Mouse (Mus musculus) MEL (cell line): ENCODE results near the gene Esyt2. TPM values are rescaled to one million over a fixed set of nuclear protein-coding genes. Genes with fewer than 3 reads are reported as not detected.
A peak's percentile ranks its signal among the peaks of the same experiment; 100 is the strongest.

Experiments
- DNase-seq: peaks from one replicate; pipeline ENCODE4 v3.0.0; 2011; ENCODE audit warnings: low read depth, low spot score
- H3K27ac ChIP-seq: 2 replicates; pipeline ENCODE4 v1.5.1; 2012; ENCODE audit warnings: low read depth, mild to moderate bottlenecking, control low read depth, low read length, moderate library complexity; ENCODE audit not compliant: control insufficient read depth
- H3K27me3 ChIP-seq, 2 experiments: fragments of 150-350 bp in 1 of 2; sonication (generic) in 1 of 2; 2 replicates each; pipeline ENCODE4 v1.6.1; 2012; ENCODE audit warnings: low read length in 2 of 2, mild to moderate bottlenecking in 2 of 2, improper control_type of control experiment in 1 of 2, moderate library complexity in 1 of 2; ENCODE audit not compliant: insufficient read depth in 2 of 2, control insufficient read depth in 1 of 2
- H3K36me3 ChIP-seq, 2 experiments: 2 replicates each; pipeline ENCODE4 v1.6.1; 2012 to 2014; ENCODE audit warnings: low read length in 2 of 2, improper control_type of control experiment in 1 of 2, inconsistent platforms in 1 of 2, mild to moderate bottlenecking in 1 of 2; ENCODE audit not compliant: insufficient read depth in 2 of 2, control insufficient read depth in 1 of 2
- H3K4me1 ChIP-seq, 2 experiments: fragments of 150-350 bp in 1 of 2; sonication (generic) in 1 of 2; 2 replicates each; pipeline ENCODE4 v1.6.1; 2012; ENCODE audit warnings: low read length in 2 of 2, improper control_type of control experiment in 1 of 2, mild to moderate bottlenecking in 1 of 2; ENCODE audit not compliant: insufficient read depth in 2 of 2, control insufficient read depth in 1 of 2
- H3K4me3 ChIP-seq, 2 experiments: fragments of 150-350 bp in 1 of 2; sonication (generic) in 1 of 2; 2 replicates each; pipeline ENCODE4 v1.5.1; 2012; ENCODE audit warnings: low read depth in 2 of 2, low read length in 2 of 2, mild to moderate bottlenecking in 2 of 2, moderate library complexity in 2 of 2, control low read depth in 1 of 2, improper control_type of control experiment in 1 of 2; ENCODE audit not compliant: control insufficient read depth in 1 of 2, insufficient read depth in 1 of 2
- H3K79me2 ChIP-seq: 2 replicates; pipeline ENCODE4 v1.6.1; 2012; ENCODE audit warnings: mild to moderate bottlenecking, low read length, moderate library complexity; ENCODE audit not compliant: control insufficient read depth, poor library complexity, insufficient read depth
- H3K9ac ChIP-seq: 2 replicates; pipeline ENCODE4 v1.6.1; 2012; ENCODE audit warnings: low read depth, mild to moderate bottlenecking, control low read depth, low read length, moderate library complexity; ENCODE audit not compliant: control insufficient read depth, poor library complexity, severe bottlenecking
- H3K9me3 ChIP-seq: fragments of 150-350 bp; sonication (generic); replicated peaks from 2 replicates; pipeline ENCODE4 v1.6.1; 2012; ENCODE audit warnings: mild to moderate bottlenecking, low read length, improper control_type of control experiment, moderate library complexity; ENCODE audit not compliant: insufficient read depth
- CHD2 ChIP-seq: IDR thresholded peaks from 2 replicates; pipeline ENCODE4 v1.6.1; 2011; ENCODE audit warnings: low read length, improper control_type of control experiment
- CTCF ChIP-seq, 3 experiments: IDR thresholded peaks in 2 of 3; conservative IDR thresholded peaks in 1 of 3; 2 replicates each; pipeline ENCODE4 v1.5.1; 2011 to 2012; ENCODE audit warnings: low read length in 3 of 3, low read depth in 2 of 3, mild to moderate bottlenecking in 2 of 3, improper control_type of control experiment in 1 of 3, inconsistent platforms in 1 of 3, mixed read lengths in 1 of 3, moderate library complexity in 1 of 3; ENCODE audit not compliant: control insufficient read depth in 1 of 3, insufficient read depth in 1 of 3, poor library complexity in 1 of 3, severe bottlenecking in 1 of 3
- ELF1 ChIP-seq: IDR thresholded peaks from 2 replicates; pipeline ENCODE4 v1.6.1; 2014; ENCODE audit warnings: low read depth, mild to moderate bottlenecking, inconsistent platforms, low read length, improper control_type of control experiment, moderate library complexity
- GATA1 ChIP-seq: IDR thresholded peaks from 2 replicates; pipeline ENCODE4 v1.6.1; 2011; ENCODE audit warnings: low read depth, low read length, improper control_type of control experiment
- HCFC1 ChIP-seq: IDR thresholded peaks from 2 replicates; pipeline ENCODE4 v1.6.1; 2012; ENCODE audit warnings: low read depth, mild to moderate bottlenecking, inconsistent platforms, low read length, improper control_type of control experiment, moderate library complexity
- MAZ ChIP-seq: IDR thresholded peaks from 2 replicates; pipeline ENCODE4 v1.6.1; 2012; ENCODE audit warnings: low read depth, mild to moderate bottlenecking, inconsistent platforms, low read length, improper control_type of control experiment
- MYB ChIP-seq: IDR thresholded peaks from 2 replicates; pipeline ENCODE4 v1.6.1; 2011; ENCODE audit warnings: mild to moderate bottlenecking, low read depth, low read length, improper control_type of control experiment
- POLR2A ChIP-seq, 2 experiments: IDR thresholded peaks; 2 replicates each; pipeline ENCODE4 v1.6.1; 2011 to 2012; ENCODE audit warnings: low read length in 2 of 2, mild to moderate bottlenecking in 2 of 2, control low read depth in 1 of 2, improper control_type of control experiment in 1 of 2, low read depth in 1 of 2, moderate library complexity in 1 of 2; ENCODE audit not compliant: control insufficient read depth in 1 of 2, insufficient read depth in 1 of 2, poor library complexity in 1 of 2
- POLR2AphosphoS2 ChIP-seq: IDR thresholded peaks from 2 replicates; pipeline ENCODE4 v1.6.1; 2011; ENCODE audit warnings: low read length, improper control_type of control experiment
- POLR2AphosphoS5 ChIP-seq: IDR thresholded peaks from 2 replicates; pipeline ENCODE4 v1.6.1; 2012; ENCODE audit warnings: low read depth, borderline replicate concordance, mild to moderate bottlenecking, inconsistent platforms, low read length, moderate library complexity, mixed read lengths
- TBP ChIP-seq: IDR thresholded peaks from 2 replicates; pipeline ENCODE4 v1.8.0; 2011; ENCODE audit warnings: low read depth, low read length, improper control_type of control experiment
- UBTF ChIP-seq: IDR thresholded peaks from 2 replicates; pipeline ENCODE4 v1.6.1; 2012; ENCODE audit warnings: low read depth, mild to moderate bottlenecking, inconsistent platforms, low read length, improper control_type of control experiment, moderate library complexity, borderline replicate concordance; ENCODE audit not compliant: insufficient read depth
- USF1 ChIP-seq: IDR thresholded peaks from 2 replicates; pipeline ENCODE4 v1.6.1; 2014; ENCODE audit warnings: low read depth, mild to moderate bottlenecking, inconsistent platforms, low read length, improper control_type of control experiment, moderate library complexity
- ZMIZ1 ChIP-seq: IDR thresholded peaks from 2 replicates; pipeline ENCODE4 v1.6.1; 2012; ENCODE audit warnings: low read depth, mild to moderate bottlenecking, inconsistent platforms, low read length, improper control_type of control experiment, moderate library complexity
- polyA plus RNA-seq, 2 experiments: library from polyadenylated mRNA; stranded (reverse) in 1 of 2; unstranded in 1 of 2; fragments of >175 nt in 1 of 2; fragments of >200 nt in 1 of 2; gene quantifications; 2 replicates each; pipeline versions ENCODE4 v1.2.1 to v1.2.4; 2012; ENCODE audit warnings: low replicate concordance in 2 of 2, low read depth in 1 of 2; ENCODE audit not compliant: insufficient read length in 2 of 2, insufficient read depth in 1 of 2, missing spikeins in 1 of 2
- total RNA-seq: library from RNA; depleted of rRNA; stranded (reverse); fragments of 300-350 nt; gene quantifications from 2 replicates; pipeline ENCODE4 v1.2.3, GENCODE M21; 2012

The Esyt2 gene
- total and polyA plus RNA-seq, 3 experiments, result 45.3 to 77.7 (median 47.5) TPM

DNA sequence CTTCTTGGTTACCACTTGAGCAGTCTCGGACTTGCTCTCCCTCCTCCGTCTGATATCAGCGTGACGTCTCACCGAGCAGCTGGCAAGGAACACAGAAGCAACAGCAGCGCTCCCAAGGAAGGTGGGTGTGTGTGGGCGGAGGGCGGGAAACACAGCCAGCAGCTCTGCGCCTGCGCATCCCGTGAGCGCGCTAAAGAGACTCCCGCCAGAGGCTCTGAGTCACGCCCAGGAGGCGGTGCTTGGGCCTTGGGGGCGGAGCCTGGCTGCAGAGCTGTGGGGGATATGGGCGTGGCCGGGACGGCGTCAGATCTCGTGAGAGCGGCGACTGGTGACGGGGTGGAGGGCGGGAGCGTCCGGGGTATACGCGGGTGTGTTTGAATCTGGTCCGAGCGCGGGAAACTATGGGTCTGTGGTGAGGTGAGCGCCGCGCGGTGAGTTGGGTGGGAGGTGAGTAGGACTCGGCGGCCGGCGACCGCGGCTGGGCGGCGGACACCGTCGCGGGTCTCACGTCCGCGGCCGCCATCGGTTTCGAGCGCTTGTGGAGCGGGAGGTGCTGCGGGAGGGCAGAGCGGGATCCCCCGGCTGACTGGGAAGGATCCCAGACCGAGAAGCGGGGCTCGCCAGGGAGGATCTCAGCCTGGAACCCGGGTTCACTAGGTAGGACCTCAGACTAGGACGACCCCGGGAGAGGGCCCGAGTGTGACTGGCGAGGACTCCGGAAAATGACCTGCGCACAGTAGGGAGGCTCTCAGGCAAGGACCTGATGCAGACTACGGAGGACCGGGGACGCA is 124.2 kb downstream of the Esyt2 start, which contains the start of gene Ncapg2:
Ncapg2 (plus strand) TSS at position 358 of the 791 bp plus-strand sequence.
- Histone ChIP-seq H3K27ac (peak within 1 kb of the TSS; percentile 68), H3K9me3 (no peaks in the 10 kb centered on the region), H3K27me3 (no peaks in the 10 kb centered on the region), H3K9ac (peak within 1 kb of the TSS; percentile 85), H3K79me2 (peaks cover 33% of the 10 kb centered on the region), H3K4me3 (peak within 1 kb of the TSS; percentile 72 to 85), H3K36me3 (peaks cover 24 to 28% of the 10 kb centered on the region in 2 experiments), H3K4me1 (peaks cover 21 to 25% of the 10 kb centered on the region in 2 experiments)
- peak; percentile 100 for DNase-seq
- TF ChIP-seq TBP, result peak; percentile 71
- peak; percentile 70; the same call in 1 of the 2 replicates for TF ChIP-seq GATA1
- no peak for TF ChIP-seq CHD2
- TF ChIP-seq HCFC1, result no peak
- TF ChIP-seq UBTF, result no peak
- no peak for TF ChIP-seq CTCF (IDR thresholded peaks at IDR 0.05 in 2 of 3, conservative IDR thresholded peaks at IDR 0.05 in 1 of 3; ENCODE audit: control insufficient read depth in 1 of 3, insufficient read depth in 1 of 3, low read depth in 2 of 3, low read length in 3 of 3, poor library complexity in 1 of 3, severe bottlenecking in 1 of 3)
- no peak for TF ChIP-seq MYB
- no peak for TF ChIP-seq ELF1
- no peak for TF ChIP-seq POLR2AphosphoS5
- no peak for TF ChIP-seq USF1
- no peak for TF ChIP-seq MAZ
- TF ChIP-seq POLR2A (IDR thresholded peaks at IDR 0.05; ENCODE audit: control insufficient read depth in 1 of 2, insufficient read depth in 1 of 2, low read depth in 1 of 2, low read length in 2 of 2, poor library complexity in 1 of 2), result peak; percentile 97 to 99
- TF ChIP-seq, all 39 proteins: peak for 3

DNA sequence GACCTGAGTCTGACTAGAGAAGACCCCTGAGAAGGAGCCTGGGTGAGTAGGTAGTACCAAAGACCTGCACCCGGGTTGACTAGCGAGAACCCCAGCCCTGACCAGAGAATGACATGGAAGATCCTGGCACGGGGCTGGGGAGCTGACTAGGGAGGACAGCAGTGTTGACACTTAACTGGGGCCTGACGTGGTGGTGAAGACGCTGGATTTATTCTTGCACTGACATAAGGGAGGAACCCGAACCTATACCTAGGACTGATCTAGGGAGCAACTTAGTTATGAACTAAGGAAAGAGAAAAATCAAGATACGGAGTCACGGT is 124.8 kb downstream of the Esyt2 start:
- TF ChIP-seq ZMIZ1 (no peak), GATA1 (0 out of 2 replicates have a peak, but pooled peaks have one; percentile 13), ELF1 (no peak), UBTF (0 out of 2 replicates have a peak, but pooled peaks have one; percentile 90)
- Histone ChIP-seq H3K9me3 (no peaks in the 10 kb centered on the region), H3K27ac (peak overlapping the region; percentile 68), H3K9ac (peak overlapping the region; percentile 85), H3K4me1 (peaks cover 21 to 25% of the 10 kb centered on the region in 2 experiments), H3K4me3 (peak overlapping the region; percentile 72 to 85), H3K79me2 (peaks cover 33% of the 10 kb centered on the region), H3K36me3 (peaks cover 28% of the 10 kb centered on the region in 2 experiments), H3K27me3 (no peaks in the 10 kb centered on the region)
- peak; percentile 87 for DNase-seq

GRCm38 (mm10) chr12:116407883-116408282 is 126.9 kb downstream of the Esyt2 start:
- no peaks in the 10 kb centered on the region for H3K9me3 ChIP-seq
- no peak for TF ChIP-seq POLR2AphosphoS2
- TF ChIP-seq GATA1, result peak; percentile 65
- no peak overlapping the region for H3K4me3 ChIP-seq
- H3K4me1 ChIP-seq, result peaks cover 21 to 25% of the 10 kb centered on the region in 2 experiments
- H3K36me3 ChIP-seq, result peaks cover 28 to 39% of the 10 kb centered on the region in 2 experiments
- H3K27ac ChIP-seq, result no peak overlapping the region
- H3K9ac ChIP-seq, result no peak overlapping the region
- no peaks in the 10 kb centered on the region for H3K27me3 ChIP-seq
- peaks cover 33% of the 10 kb centered on the region for H3K79me2 ChIP-seq
- peak; percentile 55 for DNase-seq
